Mouse (Mus musculus) thymus, adult 2 months (tissue): ENCODE data around the gene Cd4. TPM values are rescaled to one million over a fixed set of nuclear protein-coding genes. Genes with fewer than 3 reads are reported as not detected.
A peak's percentile ranks its signal among the peaks of the same experiment; 100 is the strongest.

Source experiments
- DNase-seq: peaks from one replicate; pipeline ENCODE4 v3.0.0; 2021
- H3K27ac ChIP-seq: fragments of 200-500 bp; 2 replicates; pipeline ENCODE4 v1.5.1; 2012; ENCODE audit warnings: low read length, control low read depth; ENCODE audit not compliant: control insufficient read depth, insufficient read depth
- H3K27me3 ChIP-seq: fragments of 200-500 bp; 2 replicates; pipeline ENCODE4 v1.6.1; 2012; ENCODE audit warnings: mild to moderate bottlenecking, low read length, moderate library complexity, mixed read lengths; ENCODE audit not compliant: control insufficient read depth, insufficient read depth
- H3K36me3 ChIP-seq: fragments of 200-500 bp; 2 replicates; pipeline ENCODE4 v1.6.1; 2012; ENCODE audit warnings: mild to moderate bottlenecking, low read length, moderate library complexity; ENCODE audit not compliant: control insufficient read depth, insufficient read depth
- H3K4me1 ChIP-seq: fragments of 200-500 bp; replicated peaks from 2 replicates; pipeline ENCODE4 v1.6.1; 2012; ENCODE audit warnings: low read length; ENCODE audit not compliant: control insufficient read depth, insufficient read depth
- H3K4me3 ChIP-seq: fragments of 200-500 bp; 2 replicates; pipeline ENCODE4 v1.5.1; 2012; ENCODE audit warnings: mild to moderate bottlenecking, low read length, control low read depth, moderate library complexity; ENCODE audit not compliant: control insufficient read depth, insufficient read depth
- CTCF ChIP-seq: fragments of 200-500 bp; IDR thresholded peaks from 2 replicates; pipeline ENCODE4 v1.5.1; 2012; ENCODE audit warnings: mild to moderate bottlenecking, control low read depth, low read length, moderate library complexity, borderline replicate concordance; ENCODE audit not compliant: control insufficient read depth, poor library complexity, insufficient read depth; ENCODE audit errors: extremely low read depth
- POLR2A ChIP-seq: fragments of 200-500 bp; IDR thresholded peaks from 2 replicates; pipeline ENCODE4 v1.6.1; 2012; ENCODE audit warnings: mild to moderate bottlenecking, low read length, control low read depth, moderate library complexity; ENCODE audit not compliant: control insufficient read depth, poor library complexity, insufficient read depth; ENCODE audit errors: extremely low read depth
- WGBS: fragments of 180-500 bp; shearing (Covaris S2); methylation state at CpG from one replicate; pipeline ENCODE4 v1.1.7; 2018; 5-methylcytosine and 5-hydroxymethylcytosine counted together
- polyA plus RNA-seq: library from polyadenylated mRNA; depleted of rRNA; stranded (reverse); fragments of >200 nt; gene quantifications from 2 replicates; pipeline ENCODE4 v1.2.3, GENCODE M21; 2012

Gene Cd4
- polyA plus RNA-seq, 1 experiment: 565 TPM

GRCm38 (mm10) chr6:124856321-124856720 is 31.7 kb downstream of the Cd4 start:
- Histone ChIP-seq H3K4me1 (peaks cover 41% of the 10 kb centered on the region), H3K4me3 (no peak overlapping the region), H3K36me3 (no peaks in the 10 kb centered on the region), H3K27ac (no peak overlapping the region), H3K27me3 (no peaks in the 10 kb centered on the region)
- 34% methylated on average over 14 of the region's 14 CpGs for WGBS
- DNase-seq: no peak
- TF ChIP-seq CTCF (no peak), POLR2A (no peak)

- 90% methylated on average over 12 of the region's 12 CpGs for WGBS
- TF ChIP-seq CTCF (no peak), POLR2A (no peak)
- Histone ChIP-seq H3K4me1 (peaks cover 26% of the 10 kb centered on the region), H3K4me3 (no peak overlapping the region), H3K36me3 (no peaks in the 10 kb centered on the region), H3K27me3 (no peaks in the 10 kb centered on the region), H3K27ac (no peak overlapping the region; the same call in 1 of the 2 replicates)
- no peak for DNase-seq
These were observed 33.4 kb downstream of the Cd4 start for GRCm38 (mm10) chr6:124854647-124855046.

- WGBS: 62% methylated on average over 8 of the region's 8 CpGs
- no peak overlapping the region for H3K4me3 ChIP-seq
- H3K27me3 ChIP-seq: no peaks in the 10 kb centered on the region
- no peak for TF ChIP-seq CTCF
- no peak for TF ChIP-seq POLR2A
- H3K27ac ChIP-seq: no peak overlapping the region
- DNase-seq: no peak
- H3K36me3 ChIP-seq: no peaks in the 10 kb centered on the region
- H3K4me1 ChIP-seq: peaks cover 9% of the 10 kb centered on the region
These were observed 37.5 kb downstream of the Cd4 start for GRCm38 (mm10) chr6:124850535-124850934.

- peak; percentile 96 for DNase-seq
- Histone ChIP-seq H3K27ac (no peak overlapping the region), H3K4me3 (no peak overlapping the region), H3K4me1 (peaks cover 2% of the 10 kb centered on the region), H3K36me3 (no peaks in the 10 kb centered on the region), H3K27me3 (no peaks in the 10 kb centered on the region)
- TF ChIP-seq POLR2A (no peak), CTCF (peak; percentile 58; the same call in 1 of the 2 replicates)
- WGBS: 22% methylated on average over 9 of the region's 9 CpGs
These were observed 40.7 kb downstream of the Cd4 start for GRCm38 (mm10) chr6:124847305-124847704.

- H3K4me1 ChIP-seq: no peaks in the 10 kb centered on the region
- no peak within 1 kb of the TSS for H3K27ac ChIP-seq
- 0 out of 2 replicates have a peak, but pooled peaks cover under 1% of the 10 kb centered on the region for H3K36me3 ChIP-seq
- DNase-seq: no peak
- no peaks in the 10 kb centered on the region for H3K27me3 ChIP-seq
- TF ChIP-seq CTCF: no peak
- no peak for TF ChIP-seq POLR2A
- H3K4me3 ChIP-seq: no peak within 1 kb of the TSS
- 50% methylated on average over 15 of the region's 15 CpGs for WGBS
These were observed 47.5 kb downstream of the Cd4 start, which contains the start of gene Gnb3 for GRCm38 (mm10) chr6:124840241-124841167. Gene Gnb3, minus strand, starts transcription at chr6:124840275.

- TF ChIP-seq CTCF (no peak), POLR2A (no peak)
- H3K4me1 ChIP-seq: no peaks in the 10 kb centered on the region
- no peaks in the 10 kb centered on the region for H3K27me3 ChIP-seq
- no peak for DNase-seq
- 62% methylated on average over 8 of the region's 8 CpGs for WGBS
- H3K4me3 ChIP-seq: no peak overlapping the region
- H3K27ac ChIP-seq: no peak overlapping the region
- 0 out of 2 replicates have a peak, but pooled peaks cover 7% of the 10 kb centered on the region for H3K36me3 ChIP-seq
These were observed 48.2 kb downstream of the Cd4 start for GRCm38 (mm10) chr6:124839805-124840204.

GRCm38 (mm10) chr6:124836411-124836810 is 51.6 kb downstream of the Cd4 start:
- no peak overlapping the region for H3K27ac ChIP-seq
- H3K36me3 ChIP-seq: peaks cover 12% of the 10 kb centered on the region; the same call in 1 of the 2 replicates
- H3K4me1 ChIP-seq: no peaks in the 10 kb centered on the region
- H3K27me3 ChIP-seq: no peaks in the 10 kb centered on the region
- no peak overlapping the region for H3K4me3 ChIP-seq
- no peak for DNase-seq
- TF ChIP-seq POLR2A (no peak), CTCF (no peak)
- 88% methylated on average over 7 of the region's 7 CpGs for WGBS
